Mouse (Mus musculus) heart, adult 8-10 months (tissue): ENCODE measurements around the gene Galnt3. TPM values are rescaled to one million over a fixed set of nuclear protein-coding genes. Genes with fewer than 3 reads are reported as not detected.

Source experiments
- total RNA-seq, 4 experiments: library from RNA; stranded (reverse); gene quantifications; 2 replicates each; pipeline ENCODE4 v1.2.4; 2022

Gene Galnt3
- total RNA-seq, 4 experiments from 2014 or later = not detected

Other genes starting within 250 kb of the Galnt3 start
- 1 to 10 TPM; 3.6 to 4.6 (median 3.9) TPM for gene Ttc21b, start 131.6 kb upstream of the Galnt3 start, total RNA-seq